Mouse (Mus musculus) spleen, adult 10 weeks (tissue): ENCODE measurements around the gene Onecut1. TPM values are rescaled to one million over a fixed set of nuclear protein-coding genes. Genes with fewer than 3 reads are reported as not detected.

Source experiments
- polyA plus RNA-seq: library from polyadenylated mRNA; stranded (reverse); fragments of 350-450 nt; fragmentation: Illumina TruSeq; extraction: RNeasy Lipid Tissue Mini Kit (QIAGEN cat#74804); gene quantifications from one replicate; pipeline ENCODE4 v1.2.3, GENCODE M21; 2015; ENCODE audit warnings: low replicate concordance; ENCODE audit not compliant: insufficient read depth

Gene Onecut1
- not detected for polyA plus RNA-seq

DNA sequence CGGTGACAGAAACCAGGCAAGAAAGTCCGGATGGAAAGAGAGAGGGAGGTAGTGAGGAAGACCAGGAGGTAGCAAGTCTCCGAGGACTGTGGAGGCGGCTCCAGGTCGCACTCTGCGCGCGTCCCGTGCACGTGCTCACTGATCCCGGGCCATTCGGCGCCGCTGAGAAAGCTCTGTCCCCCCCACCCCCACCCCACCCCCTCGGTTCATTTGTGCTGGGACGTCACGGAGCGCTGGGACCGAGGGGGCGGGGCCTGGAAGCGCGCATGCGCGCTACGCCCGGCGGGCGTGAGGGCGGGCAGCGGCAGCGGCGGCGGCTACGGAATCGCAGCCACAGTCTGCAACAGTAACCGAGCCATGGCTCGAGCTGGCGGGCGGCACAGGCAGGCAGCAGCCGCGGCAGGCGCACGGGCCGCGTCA, at the start of gene Onecut1:
Gene Onecut1 (plus strand): TSS at position 361 of the 420 bp plus-strand sequence.

Other genes starting within 250 kb of the Onecut1 start
- gene Fam214a, start 91.0 kb downstream of the Onecut1 start, polyA plus RNA-seq = 71.1 TPM
- gene Arpp19, start 175.7 kb downstream of the Onecut1 start, polyA plus RNA-seq = 279 TPM
- 73.1 TPM for gene Myo5a, start 209.1 kb downstream of the Onecut1 start, polyA plus RNA-seq